Mouse (Mus musculus): ENCODE data around the gene Zbtb16.

DNA sequence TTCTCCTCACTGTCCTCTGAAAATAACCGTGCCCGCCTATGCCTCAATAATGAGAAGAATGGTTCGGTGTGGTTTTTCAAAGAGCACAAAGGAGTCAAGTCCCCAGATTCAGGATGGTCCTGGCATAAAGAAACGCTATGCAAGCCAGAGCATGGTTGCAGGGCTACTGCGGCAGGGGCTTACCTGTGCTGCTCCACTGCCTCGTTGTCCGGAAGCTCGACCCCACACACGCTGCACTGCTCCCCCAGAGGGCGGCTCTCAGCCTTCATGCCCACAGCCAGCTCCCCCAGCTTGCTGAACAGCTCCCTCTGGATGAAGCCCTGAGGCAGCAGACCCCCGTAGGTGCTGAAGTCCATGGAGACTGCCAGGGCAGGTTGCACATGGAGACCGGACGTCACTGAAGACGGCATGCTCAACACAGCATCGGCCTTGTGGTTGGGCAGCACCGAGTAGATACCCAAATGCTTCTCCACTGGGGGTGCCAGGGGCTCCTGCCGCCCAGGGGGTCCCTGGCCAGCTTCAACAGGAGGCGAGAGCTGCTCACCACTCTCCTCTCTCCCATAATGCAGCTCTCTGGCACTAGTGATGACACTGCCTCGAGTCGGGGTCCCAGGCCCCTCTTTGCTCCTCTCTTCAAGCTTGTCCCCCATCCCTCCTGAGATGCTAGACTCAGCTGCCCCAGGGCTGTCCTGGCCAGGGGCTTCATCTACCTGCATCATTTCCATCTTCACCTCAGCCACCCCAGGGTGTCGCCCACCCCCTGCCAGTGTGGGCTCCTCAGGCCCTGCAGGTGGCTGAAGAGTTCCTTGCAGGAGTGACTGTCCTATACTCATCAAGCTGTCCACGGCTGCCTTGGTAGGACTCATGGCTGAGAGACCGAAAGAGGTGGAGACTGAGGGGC lies 4.2 kb downstream of the Zbtb16 start:
- TF ChIP-seq CTCF (IDR thresholded peaks at IDR 0.05; ENCODE audit: borderline replicate concordance, control insufficient read depth, extremely low read depth, insufficient read depth, low read length, poor library complexity) = no peak
- no peak for TF ChIP-seq POLR2A (IDR thresholded peaks at IDR 0.05; ENCODE audit: control insufficient read depth, extremely low read depth, insufficient read depth, low read length, poor library complexity)

Data from thymus, adult 2 months (tissue).